Mouse (Mus musculus): ENCODE data around the gene Ankrd13b.

- TF ChIP-seq CTCF (IDR thresholded peaks at IDR 0.05; ENCODE audit: extremely low read depth, insufficient read depth, insufficient read length, insufficient replicate concordance) (no peak), POLR2A (IDR thresholded peaks at IDR 0.05; ENCODE audit: low read depth, low read length) (no peak)
These were observed 32.6 kb downstream of the Ankrd13b start for GRCm38 (mm10) chr11:77456866-77457265.

All from spleen, adult 2 months (tissue).